Mouse (Mus musculus) adrenal gland, postnatal 36 days (tissue): ENCODE results near the gene Clk1. TPM values are rescaled to one million over a fixed set of nuclear protein-coding genes. Genes with fewer than 3 reads are reported as not detected.

ENCODE experiments used
- DNase-seq, 2 experiments: peaks; one replicate each; pipeline ENCODE4 v3.0.0; 2021; ENCODE audit warnings: mixed read lengths in 1 of 2
- total RNA-seq, 2 experiments: library from RNA; stranded (reverse); gene quantifications; 2 replicates each; pipeline ENCODE4 v1.2.3; 2021

The Clk1 gene
- total RNA-seq, 2 experiments from 2014 or later, result 168 to 179 TPM

DNA sequence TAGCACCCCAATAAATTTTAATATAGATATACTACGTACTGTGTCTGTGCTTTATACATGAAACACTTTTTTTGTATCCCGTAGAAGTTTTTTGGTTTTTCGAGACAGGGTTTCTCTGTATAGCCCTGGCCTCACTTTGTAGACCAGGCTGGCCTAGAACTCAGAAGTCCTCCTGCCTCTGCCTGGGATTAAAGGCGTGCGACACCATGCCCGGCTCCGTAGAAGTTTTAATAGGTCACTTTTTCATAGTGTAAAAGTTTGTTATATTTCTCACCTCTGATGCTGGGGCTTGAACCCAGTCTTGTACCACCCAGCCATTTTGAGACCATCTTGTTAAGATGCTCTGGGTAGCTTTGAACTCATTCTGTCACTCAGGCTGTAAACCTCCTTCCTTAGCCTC is 16.5 kb downstream of the Clk1 start:
- no peak for DNase-seq

DNA sequence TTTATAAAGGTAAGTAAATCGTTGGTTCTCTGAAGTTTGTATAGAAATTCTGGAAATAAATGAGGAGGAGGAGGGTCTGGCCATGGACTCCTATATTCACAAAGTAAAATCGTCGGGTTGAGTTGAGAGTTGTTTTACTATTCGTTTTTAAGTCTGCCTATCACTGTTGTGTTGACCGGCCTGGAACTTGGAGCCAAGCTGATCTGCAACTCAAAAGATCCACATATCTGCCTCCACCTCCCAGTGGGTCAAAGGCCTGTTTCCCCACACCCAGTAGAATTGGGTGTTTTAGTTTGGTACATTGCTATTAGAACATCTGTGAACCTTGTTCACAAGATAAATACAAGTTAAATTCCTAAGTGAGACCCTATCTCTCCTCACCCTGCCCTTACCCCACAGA is 20.1 kb downstream of the Clk1 start:
- DNase-seq, result no peak

DNA sequence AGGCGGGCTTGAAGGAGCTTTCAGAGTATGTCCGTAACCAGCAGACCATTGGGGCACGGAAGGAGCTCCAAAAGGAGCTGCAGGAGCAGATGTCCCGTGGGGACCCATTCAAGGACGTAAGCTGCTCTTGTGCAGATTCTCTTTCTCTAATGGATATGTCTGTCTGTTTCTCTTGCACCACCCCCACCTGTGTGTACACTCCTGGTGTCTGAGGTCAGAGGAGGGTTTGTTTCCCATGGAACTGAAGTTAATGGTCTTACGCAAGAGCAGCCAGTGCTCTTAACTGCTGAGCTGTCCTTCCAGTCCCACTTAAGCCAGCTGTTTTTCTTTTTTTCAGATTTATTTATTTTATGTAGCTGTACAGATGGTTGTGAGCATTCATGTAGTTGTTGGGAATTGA is 22.5 kb downstream of the Clk1 start:
- DNase-seq, result no peak

DNA sequence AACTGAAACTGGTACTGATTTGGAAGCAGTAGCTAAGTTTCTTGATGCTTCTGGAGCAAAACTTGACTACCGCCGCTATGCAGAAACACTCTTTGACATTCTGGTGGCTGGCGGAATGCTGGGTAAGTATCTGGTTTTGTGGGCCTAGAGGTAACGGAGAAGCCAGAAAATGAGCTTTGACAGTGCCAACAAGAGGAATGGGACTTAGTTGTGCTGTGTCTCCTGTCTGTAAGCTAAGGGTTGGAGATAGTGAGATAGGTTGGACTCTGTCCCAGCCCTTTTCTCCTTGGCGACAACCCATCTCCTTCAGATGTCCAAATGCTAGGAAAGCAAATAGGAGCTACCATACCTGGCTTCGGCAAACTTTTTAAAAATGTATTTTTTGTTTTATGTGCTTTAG is 26.1 kb downstream of the Clk1 start:
- DNase-seq, result no peak

DNA sequence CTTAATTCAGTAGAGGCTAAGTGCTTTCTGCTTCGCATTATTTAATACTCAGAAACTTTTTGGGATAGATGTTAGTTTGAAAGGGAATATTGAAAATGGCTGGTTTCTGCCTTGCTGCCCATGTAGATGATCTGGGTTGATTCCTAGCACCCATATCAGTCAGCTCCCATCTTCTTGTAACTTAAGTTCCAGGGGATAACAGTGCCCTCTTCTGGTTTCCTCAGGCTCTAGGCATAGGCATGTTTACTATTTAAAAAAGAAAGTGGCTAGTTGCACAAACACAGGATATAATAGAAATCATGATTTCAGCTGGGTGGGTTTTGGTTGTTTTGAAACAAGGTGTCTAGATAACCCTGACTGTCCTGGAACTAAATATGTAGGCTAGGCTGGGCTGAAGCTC is 27.7 kb downstream of the Clk1 start:
- DNase-seq, result no peak

DNA sequence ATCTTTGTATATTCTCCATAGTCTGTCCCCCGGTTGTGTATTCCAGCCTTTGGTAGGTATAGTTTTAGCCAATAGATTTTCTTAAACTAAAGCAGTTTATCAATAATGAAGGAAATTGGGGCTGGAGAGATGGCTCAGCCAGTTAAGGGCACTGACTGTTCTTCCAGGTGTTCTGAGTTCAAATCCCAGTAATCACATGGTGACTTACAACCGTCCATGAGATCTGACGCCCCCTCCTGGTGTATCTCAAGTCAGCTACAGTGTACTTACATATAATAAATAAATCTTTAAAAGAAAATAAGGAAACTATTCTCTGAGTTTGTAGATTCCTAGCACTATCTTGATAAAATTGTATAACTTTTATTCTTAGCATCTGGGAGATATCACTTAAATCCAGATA is 28.5 kb downstream of the Clk1 start:
- no peak for DNase-seq

DNA sequence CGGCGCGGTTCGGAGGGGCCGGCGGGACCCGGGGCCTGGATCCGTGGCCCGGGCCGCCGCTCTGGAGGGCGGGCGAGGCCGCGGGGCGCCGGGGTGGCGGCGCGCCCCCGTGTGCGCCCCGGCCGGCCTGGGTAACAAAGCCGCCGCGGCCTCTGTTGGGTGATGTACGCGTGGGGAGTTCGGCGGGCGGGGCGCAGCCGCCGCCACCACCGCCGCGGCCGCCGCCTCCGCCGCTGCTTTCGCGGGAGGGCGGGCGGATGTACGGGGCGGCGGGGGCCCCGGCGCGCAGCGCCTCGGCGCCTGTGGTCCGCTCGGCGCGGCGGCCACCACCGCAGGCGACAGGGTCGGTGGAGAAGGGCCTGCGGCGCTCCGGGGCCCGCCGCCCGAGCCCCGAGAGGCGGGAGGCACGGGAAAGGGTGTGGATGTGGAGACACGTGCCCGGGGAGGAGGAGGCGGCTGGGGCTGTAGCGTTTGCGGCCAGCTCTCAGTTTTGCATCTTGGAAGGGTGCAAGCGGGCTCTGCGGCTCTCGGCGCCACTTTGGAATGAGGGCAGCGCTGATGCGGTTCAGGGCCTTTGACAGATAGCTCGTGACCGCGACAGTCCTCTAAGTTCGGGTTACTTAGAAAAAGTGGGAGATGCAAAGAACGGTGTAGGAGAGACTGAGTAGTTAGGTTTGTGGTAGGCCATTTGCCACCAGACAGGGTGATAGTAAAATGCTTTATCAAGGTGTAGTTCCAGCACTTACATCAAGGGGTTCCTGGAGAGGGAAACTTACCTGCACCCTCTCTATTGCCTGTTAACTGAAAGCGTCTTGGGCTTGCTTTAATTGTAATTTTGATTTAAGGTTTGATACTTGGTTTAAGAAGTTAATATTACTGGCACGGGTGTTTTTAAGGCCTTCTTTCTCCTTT is 30.3 kb downstream of the Clk1 start:
- peak; percentile 71 to 77 for DNase-seq

DNA sequence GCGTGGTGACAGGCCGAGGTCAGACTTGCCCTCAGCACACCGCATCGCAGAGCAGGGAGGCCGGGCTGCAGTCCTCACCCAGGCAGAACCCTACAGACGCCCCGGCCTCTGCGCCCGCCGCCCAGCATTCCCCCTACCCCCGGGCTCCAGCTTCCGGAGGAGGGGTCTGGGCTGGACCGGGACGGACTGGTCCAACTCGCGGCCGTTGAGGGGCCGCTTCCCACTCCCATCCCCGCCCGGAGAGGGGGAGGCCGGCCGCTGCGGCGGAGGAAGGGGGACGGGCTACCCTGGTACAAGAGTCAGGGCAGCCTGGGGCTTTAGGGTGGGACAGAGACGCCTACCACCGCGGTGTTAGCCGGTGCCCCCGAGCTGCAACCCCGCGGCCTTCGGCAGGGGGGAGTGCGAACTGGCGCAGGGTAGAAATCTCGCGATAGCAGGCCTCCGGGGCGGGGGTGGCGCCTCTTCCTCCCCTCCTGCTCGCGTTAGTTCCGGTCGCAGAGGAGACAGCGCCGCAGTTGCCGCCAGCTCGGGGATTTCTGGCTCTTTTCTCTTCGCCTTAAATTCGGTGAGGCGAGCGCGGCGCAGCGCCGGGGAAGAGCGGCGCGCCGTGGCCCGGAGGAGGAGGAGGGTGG is 31.1 kb downstream of the Clk1 start, which contains the start of gene Bzw1:
Bzw1 (plus strand) TSS at position 247 of the 632 bp plus-strand sequence.
- peak; percentile 95 to 98 for DNase-seq

DNA sequence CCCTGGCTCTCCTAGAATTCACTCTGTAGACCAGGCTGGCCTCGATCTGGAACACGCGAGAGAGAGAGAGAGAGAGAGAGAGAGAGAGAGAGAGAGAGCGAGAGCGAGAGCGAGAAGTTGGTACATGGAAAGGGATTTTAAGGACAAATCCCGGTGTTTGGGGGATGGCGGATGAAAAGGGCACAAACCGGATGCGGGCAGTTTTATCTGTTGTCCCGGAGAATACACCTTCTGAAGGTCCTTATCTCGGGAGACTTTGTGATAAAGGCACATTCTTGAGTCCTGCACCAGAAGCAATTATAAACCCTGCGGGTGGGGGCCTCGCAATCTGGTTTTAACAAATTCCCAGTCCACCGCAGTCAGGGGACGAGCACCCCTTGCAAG is 31.6 kb downstream of the Clk1 start:
- no peak for DNase-seq

DNA sequence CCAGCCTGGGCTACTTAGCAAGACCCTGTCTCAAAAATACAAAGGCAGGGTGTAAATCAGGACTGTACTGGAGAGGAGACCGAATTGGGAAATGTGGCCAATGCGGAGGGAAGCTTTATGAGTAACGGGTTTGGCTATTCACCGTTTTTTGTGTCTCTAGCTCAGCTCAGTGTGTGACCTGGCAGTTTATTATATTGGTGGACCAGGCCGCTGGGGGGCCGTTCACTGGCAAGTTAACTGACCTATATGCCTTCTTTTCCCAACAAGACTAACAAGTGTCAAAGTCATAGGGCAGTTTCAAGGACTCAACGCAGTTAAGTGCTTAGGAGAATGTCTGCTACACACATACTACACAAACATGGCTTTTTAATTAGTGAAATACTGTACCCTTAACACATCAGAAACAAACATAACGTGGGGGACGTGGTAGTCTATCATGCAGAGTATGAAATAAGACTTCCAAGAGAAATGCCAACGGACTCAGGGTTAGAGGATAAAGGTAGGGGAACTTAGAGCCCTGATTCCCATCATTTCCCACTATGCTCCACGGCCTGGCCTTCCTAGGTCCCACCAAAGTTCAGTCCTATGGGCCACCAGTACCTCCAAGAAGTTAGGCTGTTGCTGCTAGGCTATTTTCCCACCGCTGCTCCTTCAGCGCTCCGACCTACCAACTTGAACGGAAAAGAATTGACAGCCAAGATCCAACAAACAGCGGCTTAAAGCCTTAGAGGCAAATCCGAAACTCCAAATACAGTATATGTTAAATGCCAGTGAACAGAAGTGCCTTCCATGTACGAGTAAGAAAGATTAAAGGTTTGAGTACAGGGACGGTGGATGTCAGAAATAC is 32.2 kb downstream of the Clk1 start:
- DNase-seq, result peak in 1 of 2 experiments; percentile 26

DNA sequence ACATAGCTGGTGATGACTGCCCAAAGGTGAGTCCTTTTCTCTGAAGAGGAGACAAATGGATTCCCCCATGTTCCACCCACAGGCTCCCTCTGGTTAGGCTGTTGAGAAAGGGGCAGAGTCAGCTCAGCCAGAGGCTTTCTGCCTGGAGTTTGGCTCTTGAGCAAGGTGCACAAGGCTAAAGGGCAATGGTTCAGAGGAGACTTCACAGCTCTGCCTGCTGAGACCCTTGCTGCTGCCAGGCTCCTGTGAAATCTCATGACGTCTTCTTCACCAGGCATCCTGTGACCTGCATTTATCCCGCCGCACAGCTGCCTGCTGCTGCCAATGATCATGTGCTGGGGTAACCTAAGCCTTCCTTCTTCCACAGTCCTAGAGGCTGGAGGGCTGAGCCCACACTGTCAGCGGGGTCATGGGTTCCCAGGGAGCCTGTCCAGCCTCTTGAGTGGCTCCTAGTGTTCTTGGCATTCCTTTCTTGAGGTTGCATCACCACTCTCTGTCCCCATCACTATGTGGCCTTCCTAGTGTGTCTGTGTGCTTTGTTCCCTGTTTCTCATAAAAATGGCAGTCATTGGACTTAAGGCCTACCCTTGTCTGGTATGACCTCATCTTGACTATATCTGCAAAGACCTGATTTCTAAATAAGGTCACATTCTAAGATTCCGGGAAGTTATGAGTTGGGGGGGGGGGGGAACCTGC is 41.1 kb downstream of the Clk1 start:
- peak in 1 of 2 experiments; percentile 24 for DNase-seq

DNA sequence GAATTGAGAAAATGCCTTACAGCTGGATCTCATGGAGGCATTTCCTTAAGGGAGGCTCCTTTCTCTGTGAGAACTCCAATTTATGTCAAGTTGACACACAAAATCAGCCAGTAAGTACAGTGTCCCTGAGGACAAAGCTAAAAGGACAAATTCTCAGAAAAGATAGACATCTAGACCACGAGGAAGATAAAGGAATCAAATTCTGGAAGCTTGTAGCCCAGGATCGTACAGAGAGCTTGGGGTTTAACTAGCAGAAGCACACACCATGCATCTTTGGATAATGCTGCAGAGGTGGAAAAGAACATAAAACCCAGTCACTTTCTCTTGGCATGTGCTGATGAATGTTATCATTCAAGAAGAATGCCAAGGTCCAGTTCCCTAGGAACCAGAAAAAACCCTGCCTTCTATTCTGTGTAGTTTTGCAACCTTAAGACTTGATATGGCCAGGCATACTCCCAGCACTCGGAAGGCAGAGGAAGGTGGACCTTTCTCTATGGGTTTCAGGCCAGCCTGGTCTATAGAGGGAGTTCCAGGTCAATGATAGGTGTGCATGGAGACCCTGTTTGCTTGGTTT is 48.2 kb downstream of the Clk1 start:
- peak in 1 of 2 experiments; percentile 13 for DNase-seq

DNA sequence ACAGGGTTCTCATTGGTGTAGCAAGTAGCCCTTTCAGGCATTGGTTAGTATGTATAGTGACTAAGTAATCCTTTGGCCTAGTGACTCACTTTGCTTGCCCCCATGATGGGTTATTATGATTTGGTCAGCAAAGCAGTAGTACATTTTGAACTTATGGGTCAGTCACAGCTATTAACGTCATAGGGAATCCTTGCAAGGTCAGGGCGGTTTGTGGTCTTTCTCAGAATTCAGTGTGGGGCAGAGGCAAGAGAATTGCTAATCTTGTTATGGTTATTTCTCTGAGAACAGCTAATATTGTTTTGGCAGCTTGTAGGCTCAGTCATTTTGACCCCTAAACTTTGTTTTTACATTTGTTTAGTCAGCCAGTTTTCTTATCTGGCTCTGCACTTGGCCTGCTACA is 49.6 kb downstream of the Clk1 start:
- DNase-seq, result peak; percentile 14 to 39

DNA sequence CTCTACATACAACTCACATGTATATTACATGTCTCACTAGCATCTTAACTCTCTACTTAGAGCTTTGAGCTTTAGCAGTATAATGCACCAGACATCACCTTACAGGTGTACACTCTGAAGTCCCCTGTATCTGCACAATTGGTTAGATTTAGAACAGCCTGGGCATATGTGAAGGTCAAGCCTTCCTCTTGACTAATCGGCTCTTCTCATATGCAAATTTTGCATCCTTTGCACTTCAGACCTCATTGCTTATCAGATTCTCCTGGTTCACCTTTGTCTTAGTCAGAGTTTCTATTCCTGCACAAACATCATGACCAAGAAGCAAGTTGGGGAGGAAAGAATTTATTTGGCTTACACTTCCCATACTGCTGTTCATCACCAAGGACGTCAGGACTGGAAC is 54.1 kb downstream of the Clk1 start:
- DNase-seq, result no peak

DNA sequence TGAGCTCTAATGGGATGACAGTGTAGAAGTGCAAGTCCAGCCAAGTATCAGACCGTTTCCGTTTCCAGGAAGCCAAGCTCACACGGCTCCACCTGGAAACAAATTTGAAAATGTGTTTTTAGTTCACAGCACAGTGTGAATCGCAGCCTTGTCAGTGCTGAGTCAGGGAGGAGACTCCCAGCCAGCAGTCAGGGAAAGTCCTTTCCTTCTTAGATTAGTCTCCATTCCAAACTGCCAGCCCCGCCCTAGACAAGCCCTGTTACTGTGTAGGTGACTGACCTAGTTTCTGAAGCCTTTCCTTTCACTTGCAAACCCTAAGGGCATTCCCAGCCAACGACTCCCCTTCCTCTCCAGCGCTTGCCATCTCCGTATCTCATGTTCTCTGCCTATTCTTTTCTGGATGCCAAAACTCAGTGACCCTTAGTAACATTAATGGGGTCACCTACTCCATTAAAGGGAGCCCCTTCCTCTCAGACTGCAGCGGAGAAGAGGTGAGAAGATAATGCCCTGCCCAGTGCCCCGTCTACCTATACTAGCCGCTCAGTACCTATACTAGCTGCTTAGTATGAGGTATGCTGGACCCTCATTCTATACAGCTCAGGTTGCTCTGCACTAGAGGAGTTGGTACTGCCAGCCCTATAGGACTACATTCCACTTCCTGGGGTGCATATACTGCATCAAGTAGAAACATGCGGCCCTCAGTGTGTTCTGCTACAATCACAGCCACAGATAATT is 57.0 kb downstream of the Clk1 start:
- DNase-seq, result peak in 1 of 2 experiments; percentile 14

DNA sequence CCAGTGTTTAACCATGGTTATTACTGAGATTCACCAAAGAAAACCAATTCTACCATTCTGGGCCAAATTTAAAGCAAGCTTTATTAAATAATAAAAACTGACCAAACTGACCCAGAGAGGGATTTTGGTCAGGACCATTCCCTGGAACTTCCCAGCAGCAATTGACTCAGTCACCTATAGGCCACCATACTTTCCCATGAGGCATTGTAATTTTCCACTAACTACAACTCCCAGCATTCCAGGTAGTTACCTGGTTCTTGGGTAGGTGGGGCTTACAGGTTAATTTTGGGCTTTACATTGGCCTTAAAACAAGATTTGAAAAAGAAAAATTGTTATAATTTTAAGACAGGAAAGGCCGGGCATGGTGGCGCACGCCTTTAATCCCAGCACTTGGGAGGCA is 58.0 kb downstream of the Clk1 start:
- DNase-seq, result no peak

DNA sequence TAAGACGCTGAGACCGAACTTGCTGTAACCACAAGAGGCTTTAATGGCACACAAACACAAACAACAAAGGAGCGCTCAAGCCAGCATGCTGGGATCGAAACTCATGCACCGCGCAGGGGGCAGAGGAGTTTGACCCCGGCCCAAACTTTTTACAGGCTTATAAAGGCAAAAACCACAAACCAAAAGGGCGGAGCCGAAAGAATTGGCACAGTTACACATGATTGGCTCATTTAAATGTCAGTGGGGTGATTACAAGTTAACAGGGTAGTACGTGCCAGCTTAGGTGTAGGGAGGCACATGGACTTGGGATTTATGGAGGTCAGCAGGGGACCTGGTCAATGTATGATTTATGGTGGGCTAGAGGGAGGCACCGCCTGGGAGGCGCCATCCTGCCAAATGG is 59.3 kb downstream of the Clk1 start:
- DNase-seq, result no peak

DNA sequence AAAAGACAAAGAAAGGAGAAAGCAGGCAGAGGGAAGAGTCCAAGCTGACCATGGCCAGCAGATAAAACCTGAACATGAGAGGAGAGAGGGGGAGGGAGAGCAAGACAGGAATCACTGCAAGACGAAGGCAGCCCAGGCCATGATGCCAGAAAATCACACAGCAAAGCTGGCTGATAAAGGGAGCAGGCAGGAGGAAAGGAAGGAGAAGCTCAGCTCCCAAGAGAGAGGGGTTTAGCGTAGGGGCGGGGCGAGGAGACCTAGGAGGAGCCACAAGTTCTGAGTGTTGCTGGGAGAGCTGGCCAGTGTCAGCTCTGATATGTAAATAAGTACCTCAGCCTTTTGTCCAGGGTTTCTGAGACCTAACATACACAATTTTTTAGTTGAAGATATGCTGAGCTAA is 61.6 kb downstream of the Clk1 start:
- DNase-seq, result peak in 1 of 2 experiments; percentile 32
